Mouse (Mus musculus) ES-Bruce4 (cell line): ENCODE results near the gene Mif.

Experiments used
- CTCF ChIP-seq: IDR thresholded peaks from one replicate; pipeline ENCODE4 v1.8.1; 2011; ENCODE audit warnings: low read depth, low read length
- EP300 ChIP-seq: IDR thresholded peaks from 2 replicates; pipeline ENCODE4 v1.6.1; 2011; ENCODE audit warnings: low read depth, low read length; ENCODE audit not compliant: insufficient read depth
- POLR2A ChIP-seq: IDR thresholded peaks from one replicate; pipeline ENCODE4 v1.8.1; 2011; ENCODE audit warnings: low read length; ENCODE audit not compliant: insufficient read depth

DNA sequence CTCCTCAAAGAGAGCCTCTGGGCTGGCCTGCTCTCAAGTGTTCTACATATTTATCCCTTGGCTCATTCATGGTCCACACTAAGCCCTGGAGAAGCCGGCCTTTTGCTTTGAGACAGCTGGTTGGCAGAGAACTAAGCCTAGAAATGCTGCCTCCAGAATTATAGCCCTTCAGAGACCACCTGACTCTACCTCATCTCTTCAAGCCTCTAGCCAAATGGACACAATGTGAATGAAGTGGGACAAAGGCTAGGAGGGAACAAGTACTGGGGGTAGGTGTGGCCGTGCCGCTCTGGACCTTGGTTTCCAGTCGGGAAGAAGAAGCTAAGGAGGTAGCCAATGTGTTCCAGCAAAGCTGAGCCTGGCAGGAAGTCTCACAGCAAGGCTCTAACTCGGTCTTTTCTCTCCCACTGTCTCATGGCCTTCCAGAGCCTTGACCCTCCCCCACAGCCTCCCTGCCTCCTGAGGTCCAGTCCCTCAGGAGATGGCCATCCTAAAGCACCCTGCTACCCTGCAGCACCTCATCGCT lies 38.1 kb upstream of the Mif start:
- TF ChIP-seq EP300 (no peak), CTCF (no peak), POLR2A (no peak)
